Mouse (Mus musculus): ENCODE measurements around the gene Mpv17l.
"Not testable (repeated sequence)": the region's sequence is repeated elsewhere in the genome, so short reads cannot be mapped to it uniquely, and the experiment has no call there.

Gene Mpv17l

GRCm38 (mm10) chr16:13902888-13903483 is at the start of gene Mpv17l, which contains the start of gene Pdxdc1:
TSS of gene Mpv17l (plus strand) at chr16:13903161.
TSS of gene Pdxdc1 (minus strand) at chr16:13903131.
- peak; percentile 97 for DNase-seq (ENCODE audit: low spot score in 2 of 2)

DNA sequence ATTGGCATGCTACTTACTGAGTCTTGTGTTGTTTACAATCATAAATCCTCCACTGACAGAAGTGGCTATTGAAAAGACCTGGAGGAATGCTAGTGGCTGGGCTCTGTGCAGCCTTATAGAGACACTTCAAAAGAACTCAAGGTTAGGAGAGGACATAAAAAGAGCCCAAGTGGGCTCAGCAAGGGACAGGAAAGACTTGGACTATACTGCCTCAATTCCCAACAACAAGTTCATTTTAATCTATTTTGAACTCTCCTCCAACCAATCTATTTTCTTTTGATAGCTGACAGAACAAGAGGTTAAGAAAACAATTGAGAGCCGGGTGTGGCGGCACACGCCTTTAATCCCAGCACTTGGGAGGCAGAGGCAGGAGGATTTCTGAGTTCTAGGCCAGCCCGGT is 49.1 kb upstream of the Mpv17l start:
- no peak for DNase-seq (ENCODE audit: low spot score in 2 of 2)

GRCm38 (mm10) chr16:13866076-13866475 is 36.9 kb upstream of the Mpv17l start:
- no peak for DNase-seq (ENCODE audit: low spot score in 2 of 2)

- DNase-seq (ENCODE audit: low spot score in 2 of 2) = no peak
Observed at GRCm38 (mm10) chr16:13866616-13867015, 36.3 kb upstream of the Mpv17l start.

DNA sequence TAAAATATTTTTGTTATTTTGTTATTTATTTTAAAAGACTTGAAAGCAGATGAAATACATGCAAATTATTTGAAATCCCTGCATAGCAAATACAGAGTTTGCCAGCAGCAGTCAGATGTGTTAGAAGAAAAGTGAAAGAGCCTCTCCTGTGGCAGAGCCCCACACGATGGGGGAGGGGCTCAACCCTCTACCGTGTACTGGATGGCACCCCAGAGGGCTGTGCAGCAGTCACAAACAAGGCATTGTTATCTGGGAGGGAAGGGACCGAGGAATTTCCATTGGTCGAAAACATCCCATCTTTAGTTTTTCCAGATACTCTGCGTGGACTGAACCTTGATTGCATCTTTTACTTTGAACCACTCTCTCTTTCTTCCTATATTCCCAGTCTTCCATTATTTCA is 35.6 kb upstream of the Mpv17l start:
- DNase-seq (ENCODE audit: low spot score in 2 of 2) = not testable (repeated sequence)

DNA sequence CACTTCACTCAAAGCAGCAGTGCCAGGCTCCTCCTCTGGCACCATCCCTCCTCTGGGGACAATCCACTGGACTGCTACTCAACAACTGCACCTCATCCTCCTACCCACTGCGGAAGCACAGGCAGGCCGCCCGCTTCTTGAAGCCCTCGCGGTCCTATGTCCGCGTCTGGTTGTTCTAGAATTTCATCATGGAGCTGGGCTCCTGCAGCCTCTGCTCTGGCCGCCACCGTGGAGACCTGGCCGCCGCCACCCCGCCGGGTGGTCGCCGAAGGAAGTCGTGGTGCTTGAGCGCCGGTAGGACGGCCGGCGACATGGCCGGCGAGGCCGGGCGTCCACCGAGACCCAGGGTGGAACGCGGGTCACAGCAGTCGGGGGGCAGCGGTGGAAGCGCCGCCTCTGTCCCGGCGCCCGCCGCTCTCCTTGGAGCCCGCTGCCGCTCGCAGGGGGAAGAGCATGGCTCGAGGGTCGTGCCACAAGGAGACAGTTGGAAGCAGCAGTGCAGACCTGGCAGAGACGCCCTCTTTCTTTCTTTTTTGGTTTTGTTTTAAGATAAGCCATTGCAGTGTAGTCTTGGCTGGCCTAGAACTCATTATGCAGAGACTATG is 34.9 kb upstream of the Mpv17l start:
- DNase-seq (ENCODE audit: low spot score in 2 of 2) = no peak

DNA sequence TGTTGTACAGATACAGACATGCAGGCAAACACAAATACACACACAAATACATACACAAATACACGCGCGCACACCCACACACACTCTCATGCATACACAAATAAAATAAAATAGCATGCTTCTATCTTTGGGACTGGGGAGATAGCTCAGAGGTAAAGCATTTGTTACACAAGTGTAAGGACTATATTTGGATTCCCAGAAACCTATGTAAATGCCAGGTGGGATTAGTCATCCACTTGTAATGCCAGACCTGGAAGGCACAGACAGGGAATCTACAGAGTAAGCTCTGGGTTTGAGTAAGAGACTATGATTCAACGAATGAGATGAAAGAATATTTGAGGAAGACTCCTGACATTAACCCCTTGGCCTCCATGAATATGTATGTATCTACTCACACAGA is 27.5 kb upstream of the Mpv17l start:
- DNase-seq (ENCODE audit: low spot score in 2 of 2) = no peak

GRCm38 (mm10) chr16:13883094-13883774 is 19.7 kb upstream of the Mpv17l start:
- no peak for DNase-seq (ENCODE audit: low spot score in 2 of 2)

DNA sequence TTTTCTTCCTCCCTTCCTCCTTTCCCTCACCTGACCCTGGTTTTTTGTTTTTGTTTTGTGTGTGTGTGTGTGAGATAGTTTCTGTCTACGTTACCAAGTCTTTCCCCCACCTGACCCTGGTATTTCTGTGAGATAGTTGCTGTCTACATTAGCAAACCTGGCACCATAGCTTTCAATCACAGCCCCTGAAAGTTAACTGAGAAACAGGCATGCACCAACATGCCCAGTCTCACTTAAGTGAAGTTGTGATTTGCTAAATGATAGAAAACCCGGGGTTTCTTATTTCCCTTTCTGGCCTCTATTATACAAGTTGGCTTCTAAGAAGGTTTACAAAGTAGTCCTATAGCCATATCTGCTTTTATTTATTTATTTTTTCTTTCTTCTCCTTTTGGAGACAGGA is 12.5 kb upstream of the Mpv17l start:
- no peak for DNase-seq (ENCODE audit: low spot score in 2 of 2)

GRCm38 (mm10) chr16:13892850-13893249 is 10.1 kb upstream of the Mpv17l start:
- no peak for DNase-seq (ENCODE audit: low spot score in 2 of 2)

DNA sequence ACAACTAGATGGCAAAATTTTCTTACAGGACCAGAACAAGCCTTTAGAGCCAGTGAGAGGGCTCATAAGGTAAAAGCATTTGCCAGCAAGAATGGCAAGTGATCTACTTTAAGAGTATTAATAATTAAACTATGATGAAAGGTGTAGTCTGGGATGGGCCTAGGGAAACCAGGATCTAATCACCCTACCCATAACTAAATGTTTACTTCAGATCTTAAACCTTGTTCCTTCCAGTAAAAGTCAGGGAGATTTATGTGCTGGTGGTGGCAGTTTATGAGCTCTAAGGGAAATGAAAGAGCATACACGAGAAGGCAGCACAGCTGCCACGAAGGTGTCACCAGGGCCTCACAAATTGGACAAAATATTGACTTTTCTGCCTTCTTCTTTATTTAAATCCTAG is 8.9 kb upstream of the Mpv17l start:
- no peak for DNase-seq (ENCODE audit: low spot score in 2 of 2)

DNA sequence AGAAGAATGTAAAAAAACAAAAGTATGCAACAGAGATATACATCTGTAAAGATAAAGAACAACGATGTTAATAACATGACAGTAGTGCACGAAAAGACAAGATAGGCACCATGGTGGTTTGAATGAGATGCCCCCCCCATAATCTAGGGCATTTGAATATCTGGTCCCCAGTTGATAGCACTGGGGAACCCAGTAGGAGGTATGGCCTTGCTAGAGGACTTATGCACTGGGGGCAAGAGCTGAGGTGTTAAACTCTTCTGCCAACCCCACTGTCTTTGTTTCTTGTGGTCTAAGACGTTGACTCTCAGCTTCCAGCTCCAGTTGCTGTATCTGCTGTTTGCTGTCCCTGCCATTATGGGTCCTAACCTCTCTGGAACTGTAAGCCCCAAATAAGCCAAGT is 7.2 kb upstream of the Mpv17l start:
- DNase-seq (ENCODE audit: low spot score in 2 of 2) = no peak

DNA sequence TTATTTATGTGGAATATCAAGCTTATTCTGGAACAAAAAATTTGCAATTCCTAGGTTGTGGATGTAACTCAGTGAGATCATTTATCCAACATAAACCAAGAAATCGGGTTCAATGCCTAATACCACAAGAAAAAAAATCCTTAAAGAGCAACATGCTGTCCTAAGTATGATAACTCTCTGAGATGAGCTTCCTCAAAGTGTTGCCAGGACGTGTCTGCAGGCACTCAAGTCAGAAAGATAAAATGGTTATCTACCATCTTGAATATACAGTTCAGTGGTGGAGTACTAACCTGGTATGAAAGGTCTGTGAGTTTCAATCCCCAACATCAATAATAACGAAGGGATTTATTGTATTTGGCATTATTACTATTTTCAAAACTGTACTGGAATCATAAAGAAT is 6.6 kb upstream of the Mpv17l start:
- DNase-seq (ENCODE audit: low spot score in 2 of 2) = no peak

DNA sequence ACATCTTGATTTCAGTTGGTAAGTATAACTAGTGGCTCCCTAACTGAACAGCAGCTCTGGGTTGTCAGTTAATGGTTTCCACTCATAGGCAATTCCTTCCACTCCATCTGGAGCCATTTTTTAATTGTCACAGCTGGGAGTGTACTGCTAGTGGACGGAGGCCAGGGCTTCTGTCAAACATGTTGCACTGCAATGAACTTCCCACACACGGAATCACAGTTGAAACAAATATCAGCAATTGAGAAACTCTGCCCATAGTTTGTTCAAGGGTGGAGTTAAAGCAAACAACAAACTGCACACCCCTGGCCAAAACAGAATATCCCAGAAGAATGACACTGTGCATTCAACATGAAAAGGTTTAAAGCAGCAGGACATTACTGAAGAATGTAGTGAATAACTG is 4.0 kb upstream of the Mpv17l start:
- DNase-seq (ENCODE audit: low spot score in 2 of 2) = no peak

GRCm38 (mm10) chr16:13902397-13902831 is 547 bp upstream of the Mpv17l start:
- peak in 1 of 2 experiments; percentile 59 for DNase-seq (ENCODE audit: low spot score in 2 of 2)

DNA sequence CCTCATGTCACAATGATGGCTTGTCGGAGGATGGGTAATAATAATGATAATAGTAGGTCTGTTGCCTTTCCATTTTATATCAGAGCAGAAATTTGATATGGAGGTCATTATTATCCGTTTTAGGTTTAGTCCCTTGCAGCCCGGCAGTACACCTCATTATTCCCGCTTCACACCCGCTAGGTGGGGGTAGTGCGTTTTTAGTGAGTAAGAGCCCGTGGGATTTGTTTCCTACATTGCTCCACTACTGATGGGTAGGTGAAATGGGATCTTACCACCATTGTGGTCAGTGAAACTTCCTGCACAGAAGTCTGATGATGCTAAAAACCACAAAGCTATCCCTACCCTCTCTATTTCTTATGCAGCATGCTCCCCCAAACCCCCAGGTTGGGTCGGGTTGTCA is 527 bp downstream of the Mpv17l start:
- peak in 1 of 2 experiments; percentile 69 for DNase-seq (ENCODE audit: low spot score in 2 of 2)

- no peak for DNase-seq (ENCODE audit: low spot score in 2 of 2)
Observed at GRCm38 (mm10) chr16:13907297-13907696, 4.3 kb downstream of the Mpv17l start.

GRCm38 (mm10) chr16:13920093-13920492 is 17.1 kb downstream of the Mpv17l start:
- no peak for DNase-seq (ENCODE audit: low spot score in 2 of 2)

DNA sequence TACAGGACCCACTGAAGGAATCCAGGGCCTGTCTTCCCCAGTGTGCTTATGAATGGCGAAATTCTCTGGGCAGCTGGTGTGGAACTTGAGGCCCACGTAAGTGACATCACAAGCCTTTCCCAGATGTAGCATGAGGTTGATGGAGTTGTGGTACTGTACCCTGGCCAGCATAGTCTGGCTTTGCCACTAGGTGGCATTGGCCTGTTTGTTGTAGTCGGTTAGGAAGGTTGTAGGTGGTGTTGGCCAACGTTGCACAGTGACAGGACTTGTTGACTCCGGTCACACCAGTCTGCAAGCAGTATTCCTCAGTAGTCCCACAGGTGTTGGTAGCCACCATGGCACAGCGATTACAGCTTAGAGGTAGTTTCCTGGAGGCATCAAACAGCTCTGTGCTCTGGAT is 18.1 kb downstream of the Mpv17l start:
- DNase-seq (ENCODE audit: low spot score in 2 of 2) = no peak

- DNase-seq (ENCODE audit: low spot score in 2 of 2) = no peak
Observed at GRCm38 (mm10) chr16:13921781-13922180, 18.8 kb downstream of the Mpv17l start.

GRCm38 (mm10) chr16:13922499-13922898 is 19.5 kb downstream of the Mpv17l start:
- DNase-seq (ENCODE audit: low spot score in 2 of 2) = not testable (repeated sequence)

- DNase-seq (ENCODE audit: low spot score in 2 of 2) = not testable (repeated sequence)
Observed at GRCm38 (mm10) chr16:13922966-13923365, 20.0 kb downstream of the Mpv17l start.

- no peak for DNase-seq (ENCODE audit: low spot score in 2 of 2)
Observed at GRCm38 (mm10) chr16:13927456-13928075, 24.6 kb downstream of the Mpv17l start.
